Mouse (Mus musculus) lung, adult 2 months (tissue): ENCODE results near the gene Pla2g1b. TPM values are rescaled to one million over a fixed set of nuclear protein-coding genes. Genes with fewer than 3 reads are reported as not detected.
"Not testable (repeated sequence)": the region's sequence is repeated elsewhere in the genome, so short reads cannot be mapped to it uniquely, and the experiment has no call there.

Experiments
- DNase-seq: peaks from one replicate; pipeline ENCODE4 v3.0.0; 2022
- H3K4me1 ChIP-seq: fragments of 200-500 bp; 2 replicates; pipeline ENCODE4 v1.6.1; 2011; ENCODE audit warnings: low read length; ENCODE audit not compliant: control insufficient read depth, insufficient read depth
- H3K4me3 ChIP-seq: fragments of 200-500 bp; replicated peaks from 2 replicates; pipeline ENCODE3; 2011; ENCODE audit warnings: low read depth, mild to moderate bottlenecking, control low read depth, low read length; ENCODE audit errors: extremely low read depth
- CTCF ChIP-seq: fragments of 200-500 bp; IDR thresholded peaks from 2 replicates; pipeline ENCODE4 v1.5.1; 2011; ENCODE audit warnings: mild to moderate bottlenecking, low read length, control low read depth; ENCODE audit not compliant: insufficient read depth
- POLR2A ChIP-seq: fragments of 200-500 bp; IDR thresholded peaks from 2 replicates; pipeline ENCODE4 v1.6.1; 2011; ENCODE audit warnings: low read depth, mild to moderate bottlenecking, control low read depth, low read length, borderline replicate concordance; ENCODE audit errors: extremely low read depth
- WGBS: fragments of 180-500 bp; shearing (Covaris S2); methylation state at CpG from one replicate; pipeline ENCODE4 v1.1.7; 2018; 5-methylcytosine and 5-hydroxymethylcytosine counted together
- polyA plus RNA-seq: library from polyadenylated mRNA; depleted of rRNA; stranded (reverse); fragments of >200 nt; gene quantifications from 2 replicates; pipeline ENCODE4 v1.2.3, GENCODE M21; 2012

Gene Pla2g1b
- polyA plus RNA-seq, 1 experiment: 38.0 TPM

GRCm38 (mm10) chr5:115442663-115443062 lies 23.4 kb upstream of the Pla2g1b start:
- not testable (repeated sequence) for H3K4me3 ChIP-seq, H3K4me1 ChIP-seq
- peak; percentile 43; the same call in 1 of the 2 replicates for TF ChIP-seq CTCF
- peak; percentile 20 for DNase-seq
- 71% methylated on average over 5 of the region's 5 CpGs for WGBS

- DNase-seq: no peak
- Histone ChIP-seq H3K4me1 (no peaks in the 10 kb centered on the region), H3K4me3 (no peak overlapping the region)
- TF ChIP-seq CTCF: no peak
- TF ChIP-seq POLR2A: no peak
- WGBS: 89% methylated on average over 11 of the region's 11 CpGs
These were observed 21.9 kb upstream of the Pla2g1b start for GRCm38 (mm10) chr5:115444130-115444529.

GRCm38 (mm10) chr5:115447108-115447507 lies 19.0 kb upstream of the Pla2g1b start:
- no peak for TF ChIP-seq CTCF
- TF ChIP-seq POLR2A: no peak
- no peak overlapping the region for H3K4me3 ChIP-seq
- H3K4me1 ChIP-seq: no peaks in the 10 kb centered on the region
- 72% methylated on average over 17 of the region's 17 CpGs for WGBS
- peak; percentile 36 for DNase-seq

GRCm38 (mm10) chr5:115449247-115449646 lies 16.8 kb upstream of the Pla2g1b start:
- no peak for DNase-seq
- no peak overlapping the region for H3K4me3 ChIP-seq
- H3K4me1 ChIP-seq: no peaks in the 10 kb centered on the region
- 87% methylated on average over 3 of the region's 3 CpGs for WGBS
- no peak for TF ChIP-seq POLR2A
- TF ChIP-seq CTCF: no peak

- WGBS: 85% methylated on average over 27 of the region's 27 CpGs
- no peaks in the 10 kb centered on the region for H3K4me1 ChIP-seq
- no peak for TF ChIP-seq POLR2A
- no peak for TF ChIP-seq CTCF
- no peak for DNase-seq
- H3K4me3 ChIP-seq: no peak overlapping the region
These were observed 15.4 kb upstream of the Pla2g1b start for GRCm38 (mm10) chr5:115450410-115451317.

- Histone ChIP-seq H3K4me3 (no peak overlapping the region), H3K4me1 (no peaks in the 10 kb centered on the region)
- DNase-seq: no peak
- WGBS: 85% methylated on average over 12 of the region's 12 CpGs
- TF ChIP-seq CTCF: no peak
- no peak for TF ChIP-seq POLR2A
These were observed 11.5 kb upstream of the Pla2g1b start for GRCm38 (mm10) chr5:115454422-115455090.

GRCm38 (mm10) chr5:115455838-115456237 lies 10.2 kb upstream of the Pla2g1b start:
- WGBS: 76% methylated on average over 7 of the region's 7 CpGs

GRCm38 (mm10) chr5:115458918-115459317 lies 7.1 kb upstream of the Pla2g1b start:
- whole genome bisulfite sequencing: 52% methylated on average over 13 of the region's 13 CpGs
- TF ChIP-seq CTCF: no peak
- no peak for TF ChIP-seq POLR2A
- H3K4me3 ChIP-seq: no peak overlapping the region
- no peaks in the 10 kb centered on the region for H3K4me1 ChIP-seq
- no peak for DNase-seq

More at GRCm38 (mm10) chr5:115455838-115456237, 10.2 kb upstream of the Pla2g1b start:
- DNase-seq: no peak
- no peaks in the 10 kb centered on the region for H3K4me1 ChIP-seq
- no peak overlapping the region for H3K4me3 ChIP-seq
- no peak for TF ChIP-seq CTCF
- no peak for TF ChIP-seq POLR2A

GRCm38 (mm10) chr5:115464408-115465115 lies 1.5 kb upstream of the Pla2g1b start:
- TF ChIP-seq POLR2A: no peak
- TF ChIP-seq CTCF: no peak
- H3K4me1 ChIP-seq: no peaks in the 10 kb centered on the region
- WGBS: 77% methylated on average over 18 of the region's 18 CpGs
- no peak overlapping the region for H3K4me3 ChIP-seq
- no peak for DNase-seq
